Mouse (Mus musculus) cerebellum, postnatal 10 days (tissue): ENCODE results near the gene Anks1.

Experiments used
- DNase-seq, 2 experiments: peaks; one replicate each; pipeline ENCODE4 v3.0.0; 2021; ENCODE audit warnings: mixed read lengths in 2 of 2

Anks1 gene

DNA sequence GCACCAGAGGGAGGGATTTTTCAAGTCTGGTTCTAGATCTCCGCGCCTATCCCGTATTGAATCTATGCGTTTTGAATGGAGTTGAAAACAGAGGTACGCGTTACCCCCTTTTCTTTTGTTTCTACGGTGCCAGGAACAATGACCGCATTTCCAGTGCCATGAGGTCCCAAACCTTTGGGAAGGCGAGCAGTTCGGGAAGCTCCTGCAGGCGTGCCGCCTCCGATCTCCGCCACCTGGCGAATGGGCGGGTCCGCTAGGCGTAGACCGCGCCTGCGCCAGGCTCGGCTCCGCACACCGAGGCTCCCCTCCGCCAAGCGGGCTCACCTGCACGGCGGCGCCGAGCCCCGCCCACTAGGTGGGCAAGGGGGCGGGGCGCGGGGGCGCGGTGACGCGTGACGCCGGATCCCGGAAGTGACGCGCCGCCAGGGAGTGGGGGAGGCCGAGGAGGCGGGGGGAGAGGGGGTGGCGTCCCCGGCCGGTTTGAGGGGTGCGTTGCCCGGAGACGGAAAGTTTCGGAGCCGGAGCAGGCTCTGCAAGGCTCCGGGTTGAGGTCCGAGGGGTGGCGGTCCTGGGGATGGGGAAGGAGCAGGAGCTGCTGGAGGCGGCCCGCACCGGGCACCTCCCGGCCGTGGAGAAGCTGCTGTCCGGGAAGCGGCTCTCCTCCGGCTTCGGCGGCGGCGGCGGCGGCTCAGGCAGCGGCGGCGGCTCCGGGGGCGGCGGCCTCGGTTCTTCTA, at the start of gene Anks1:
TSS of gene Anks1 (plus strand) at position 419 of the 734 bp plus-strand sequence.
- DNase-seq: peak; percentile 96 to 97

DNA sequence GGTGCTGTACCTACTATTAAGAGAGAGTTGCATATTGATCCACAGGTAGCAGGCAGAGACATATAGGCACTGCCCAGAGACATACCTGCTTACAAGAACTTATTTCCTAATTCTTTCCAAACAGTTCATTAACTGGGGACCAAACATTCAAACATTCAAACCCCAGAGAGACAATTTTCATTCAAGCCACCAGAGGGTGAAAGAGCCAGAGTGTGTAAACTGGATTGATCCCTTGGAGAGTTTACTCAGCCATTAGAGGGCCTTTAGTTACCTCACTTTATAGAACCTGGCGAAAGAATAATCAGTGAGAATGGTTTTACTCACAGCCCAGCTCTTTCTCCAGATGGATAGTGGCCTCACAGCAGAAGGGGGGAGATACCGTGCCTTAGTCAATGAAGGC, 43.6 kb upstream of the Anks1 start:
- no peak for DNase-seq

DNA sequence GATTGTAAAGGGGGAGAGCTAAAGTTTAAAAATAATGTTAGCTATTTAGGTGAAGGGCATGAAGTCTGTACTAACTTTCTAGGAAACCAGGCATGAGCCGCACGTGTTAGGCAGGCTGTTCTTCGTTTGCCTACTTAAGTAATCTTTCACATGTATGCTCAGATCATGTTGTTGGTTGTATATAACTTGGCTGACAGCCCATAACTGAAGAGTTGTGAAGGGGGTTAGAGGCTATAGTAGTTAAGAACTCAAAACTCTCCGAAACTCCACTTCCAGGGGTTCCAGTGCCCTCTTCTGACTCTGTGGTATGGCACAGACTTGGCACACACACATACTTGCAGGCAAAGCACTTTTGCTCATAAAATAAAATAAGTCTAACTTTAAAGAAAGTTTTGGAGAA, 42.4 kb upstream of the Anks1 start:
- no peak for DNase-seq

DNA sequence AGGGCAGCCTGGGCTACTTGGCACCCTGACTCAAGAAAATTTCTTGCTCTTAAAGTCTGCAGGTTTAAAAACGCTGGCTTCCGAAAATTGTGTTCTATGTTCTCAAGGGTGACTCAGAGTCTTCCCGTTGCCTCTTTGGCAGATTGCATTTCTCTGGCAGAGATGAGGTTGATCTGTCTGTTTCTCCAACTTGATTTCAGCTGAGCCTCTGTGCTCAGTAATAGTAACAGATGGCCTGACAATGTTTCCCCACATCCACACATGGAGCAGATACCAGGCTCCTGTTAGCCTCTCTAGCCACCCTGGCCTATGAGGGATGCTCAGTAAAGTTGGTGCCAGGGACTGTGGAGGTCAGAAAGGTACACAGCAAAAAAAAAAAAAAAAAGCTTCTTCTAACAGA, 37.3 kb upstream of the Anks1 start:
- DNase-seq: peak; percentile 63 to 65

DNA sequence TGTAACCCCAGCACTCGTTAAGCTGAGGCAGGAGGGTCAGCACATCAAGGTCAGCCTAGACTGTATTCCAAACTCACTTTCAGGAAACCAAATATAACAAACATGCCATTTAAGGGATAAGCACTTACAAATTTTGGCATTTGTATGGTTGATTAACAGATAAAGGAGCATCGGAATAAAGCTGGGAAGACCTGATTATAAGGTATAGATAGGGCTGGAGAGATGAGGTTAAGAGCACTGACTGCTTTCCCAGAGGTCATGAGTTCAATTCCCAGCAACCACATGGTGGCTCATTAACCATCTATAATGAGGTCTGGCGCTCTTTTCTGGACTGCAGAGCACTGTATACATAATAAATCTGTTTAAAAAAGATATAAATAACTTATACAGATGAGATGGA, 35.5 kb upstream of the Anks1 start:
- DNase-seq: no peak

DNA sequence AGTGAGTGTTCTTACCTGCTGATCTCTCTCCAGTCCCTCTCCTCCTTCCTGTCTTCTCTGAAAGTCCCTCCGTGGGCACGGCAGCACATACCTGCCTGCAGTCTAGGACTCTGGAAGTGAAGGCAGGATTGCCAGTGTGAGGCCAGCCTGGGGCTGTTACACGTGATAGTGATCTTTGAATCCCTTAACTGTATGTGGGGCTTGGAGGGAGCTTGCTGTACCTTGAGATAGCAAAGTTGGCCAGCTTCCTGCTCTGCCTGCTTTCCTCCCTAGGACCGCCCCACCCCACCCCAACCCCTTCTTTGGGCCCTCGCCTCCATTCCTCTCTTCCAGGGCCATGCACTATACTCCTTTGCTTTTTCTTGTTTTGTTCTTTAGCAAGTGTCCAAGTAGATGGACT, 34.6 kb upstream of the Anks1 start:
- DNase-seq: no peak

DNA sequence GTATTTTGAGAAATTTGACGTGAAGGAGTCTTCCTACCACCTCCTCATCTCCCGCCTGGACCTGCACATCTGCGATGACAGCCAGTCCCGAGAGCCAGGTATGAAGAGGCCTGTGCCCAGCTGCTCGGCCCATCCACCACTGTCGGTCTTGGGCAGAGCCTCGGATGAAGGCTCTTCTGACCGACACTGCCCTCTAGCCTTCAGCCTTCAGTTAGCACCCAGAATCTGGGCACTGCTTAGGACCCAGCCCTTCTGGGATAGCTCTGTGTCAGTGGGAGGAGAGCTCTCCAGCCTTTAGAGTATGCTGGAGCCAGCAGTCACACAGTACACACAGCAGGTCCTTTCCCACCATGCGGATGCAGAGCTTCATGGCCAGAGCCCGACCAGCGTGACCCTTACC, 27.6 kb upstream of the Anks1 start:
- peak; percentile 51 to 60 for DNase-seq

DNA sequence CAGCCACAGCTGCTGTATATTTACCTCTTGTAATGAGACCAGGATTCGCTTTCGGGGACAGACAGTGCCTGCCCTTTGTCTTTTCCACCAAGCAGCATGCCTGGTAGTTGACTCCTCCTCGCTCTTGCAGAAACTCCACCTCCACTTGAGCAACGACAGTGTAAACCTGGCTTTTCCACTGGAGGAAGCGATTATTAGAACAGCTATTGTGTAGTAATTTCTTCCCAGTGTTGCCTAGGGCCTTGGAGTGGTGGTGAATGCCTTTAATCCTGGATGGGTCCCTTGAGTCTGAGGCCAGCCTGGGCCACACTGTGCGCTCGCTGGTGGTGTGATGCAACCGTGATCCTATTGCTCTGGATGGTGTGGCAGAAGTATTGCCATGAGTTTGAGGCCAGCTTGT, 26.0 kb upstream of the Anks1 start:
- no peak for DNase-seq

DNA sequence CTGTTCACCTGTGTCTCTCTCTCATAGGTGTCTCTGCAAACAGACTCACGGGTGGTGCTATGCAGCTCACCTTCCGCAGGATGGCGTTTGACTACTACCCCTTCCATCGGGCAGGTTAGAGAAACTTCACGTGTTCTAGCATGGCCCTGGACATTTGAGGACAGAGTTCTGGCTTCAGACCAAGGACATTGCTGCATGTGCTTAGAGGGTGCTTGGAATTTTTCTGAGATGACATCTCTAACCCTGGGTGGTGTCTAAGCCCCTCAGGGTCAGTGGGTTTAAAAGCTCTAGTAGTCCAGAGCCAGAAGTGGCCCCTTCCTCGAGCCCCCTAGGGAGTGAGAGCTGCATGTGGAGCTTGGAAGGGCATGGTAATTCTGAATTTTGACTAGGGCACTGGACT, 25.1 kb upstream of the Anks1 start:
- DNase-seq: no peak

DNA sequence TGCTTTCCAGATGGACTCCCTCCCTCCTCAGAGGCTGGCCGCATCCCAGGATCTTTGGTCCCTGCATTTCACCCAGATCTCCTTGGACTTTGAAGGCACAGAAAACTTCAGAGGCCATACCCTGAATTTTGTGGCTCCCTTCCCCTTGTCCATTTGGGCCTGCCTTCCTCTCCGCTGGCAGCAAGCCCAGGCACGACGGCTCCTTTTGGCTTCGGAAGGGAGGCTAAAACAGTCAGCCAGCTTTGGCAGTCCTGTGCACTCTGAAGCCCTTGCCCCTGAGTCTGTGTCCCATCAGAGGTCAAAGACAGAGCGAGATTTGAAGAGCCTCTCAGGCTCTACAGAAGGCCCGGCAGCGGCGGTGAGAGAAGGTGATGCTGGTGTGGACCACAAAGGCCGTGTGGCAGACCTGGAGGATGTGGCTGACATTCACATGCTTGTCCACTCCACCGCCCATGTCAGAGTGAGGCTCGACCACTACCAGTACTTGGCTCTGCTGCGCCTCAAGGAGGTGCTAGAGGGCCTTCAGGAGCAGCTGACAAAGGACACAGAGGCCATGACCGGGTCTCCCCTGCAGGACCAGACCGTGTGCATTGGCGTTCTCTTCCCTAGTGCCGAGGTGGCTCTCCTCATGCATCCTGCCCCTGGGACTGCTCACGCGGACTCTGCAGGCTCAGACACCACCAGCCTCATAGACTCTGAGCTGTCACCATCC, 22.5 kb upstream of the Anks1 start:
- peak; percentile 54 to 66 for DNase-seq

DNA sequence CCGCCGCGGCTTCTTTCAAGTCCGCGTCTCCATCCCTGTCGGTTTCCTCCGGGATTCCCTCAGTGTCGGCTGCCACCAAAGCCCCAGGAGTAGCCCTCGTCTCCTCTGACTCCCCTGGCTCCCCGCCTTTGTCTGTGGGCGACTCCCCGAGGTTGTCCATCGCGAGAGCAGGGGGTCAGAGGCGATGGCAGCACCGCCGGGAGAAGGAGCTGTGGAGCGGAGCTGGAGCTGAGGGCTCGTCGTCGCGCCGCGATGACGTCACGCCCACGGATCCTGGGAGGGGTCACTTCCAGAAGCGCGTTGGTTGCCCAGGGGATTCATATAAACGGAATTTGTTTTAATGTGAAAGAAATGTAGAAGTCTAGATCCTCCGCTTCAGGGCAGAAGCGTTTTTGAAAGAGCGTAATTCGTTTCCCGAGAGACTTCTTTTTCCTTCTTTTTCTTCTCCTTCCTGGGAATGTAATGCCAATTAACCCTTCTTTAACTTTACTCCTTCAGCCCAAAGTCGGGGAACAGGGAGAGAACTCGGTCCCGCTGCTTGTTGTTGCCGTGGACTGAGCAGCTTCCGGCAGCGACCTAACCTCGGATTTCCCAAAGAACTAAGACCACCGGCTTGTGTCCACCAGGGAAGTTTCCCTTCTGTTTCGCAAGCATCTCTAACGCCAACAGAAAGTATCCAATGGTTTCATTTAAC, 1.4 kb upstream of the Anks1 start:
- DNase-seq: peak; percentile 97

DNA sequence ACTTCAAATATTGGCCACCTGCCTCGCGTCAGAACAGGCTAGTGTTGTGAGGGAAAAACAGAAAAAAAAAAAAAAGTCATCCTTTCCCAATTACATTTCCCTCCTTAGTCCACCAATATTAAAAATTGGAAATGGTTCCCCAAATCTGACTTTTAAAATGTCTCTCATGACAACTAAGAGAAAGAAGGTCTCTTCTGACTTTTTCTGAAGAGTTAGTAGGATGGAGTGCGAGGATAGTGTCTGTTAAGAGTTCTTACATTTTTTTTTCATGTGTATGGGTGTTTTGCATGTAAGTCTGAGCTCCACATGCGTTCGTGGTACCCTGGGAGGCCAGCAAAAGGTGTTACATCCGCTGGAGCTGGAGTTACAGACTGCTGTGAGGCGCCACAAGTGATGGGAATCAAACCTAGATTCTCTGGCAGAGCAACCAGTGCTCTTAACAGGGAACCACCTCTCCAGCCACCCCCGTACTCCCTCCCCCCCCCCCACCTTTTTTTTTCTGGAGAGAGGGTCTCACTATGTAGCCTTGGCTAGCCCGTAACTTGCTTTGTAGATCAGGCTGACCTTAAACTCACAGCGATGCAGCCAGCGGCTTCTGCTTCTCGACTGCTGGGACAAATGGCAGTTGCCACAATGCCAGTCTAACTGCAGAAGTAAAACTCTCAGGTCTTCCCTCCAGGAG, 759 bp upstream of the Anks1 start:
- peak in 1 of 2 experiments; percentile 22 for DNase-seq

DNA sequence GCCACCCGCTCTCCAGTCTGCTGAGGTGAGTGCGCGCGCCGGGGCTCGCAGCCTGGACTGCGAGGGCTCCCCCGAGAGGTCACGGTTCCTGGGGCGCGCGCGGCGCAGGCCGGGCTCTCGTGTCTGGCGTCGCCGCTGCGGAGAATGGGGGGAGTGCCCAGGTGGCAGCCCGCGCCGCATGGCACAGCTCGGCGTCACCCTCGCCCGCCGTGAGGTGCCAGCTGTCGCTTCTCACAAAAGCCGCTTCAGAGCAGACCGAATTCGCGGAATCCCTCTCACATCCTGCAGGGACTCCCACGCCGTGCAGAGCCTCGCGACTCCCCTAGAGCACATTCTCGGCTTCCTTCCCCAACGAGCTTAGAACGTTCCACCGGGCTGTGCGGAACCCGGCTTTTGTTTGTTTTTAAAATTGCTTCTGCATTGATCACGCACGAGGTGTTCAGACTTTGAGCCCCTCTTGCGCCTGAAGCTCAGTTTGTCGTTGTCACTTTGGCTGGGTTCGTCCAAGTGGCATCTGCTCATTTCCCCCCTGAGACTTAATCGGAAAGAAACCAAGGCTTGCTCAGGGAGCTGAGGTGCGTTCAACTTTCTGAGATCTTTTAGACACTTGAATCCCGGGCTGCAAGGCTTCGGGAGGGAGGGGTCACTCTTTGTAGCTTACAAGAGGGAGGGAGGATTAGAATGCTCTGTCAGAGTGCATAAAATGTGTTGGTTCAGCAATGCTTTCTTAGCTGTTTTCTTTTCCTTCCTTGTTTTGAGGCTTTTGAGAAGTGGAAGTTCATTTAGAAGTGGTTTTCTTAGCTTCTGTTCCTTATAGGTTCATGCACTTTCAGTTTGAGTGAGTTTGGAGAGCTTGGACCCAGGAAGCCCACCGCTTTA, 755 bp downstream of the Anks1 start, which contains the start of gene Taf11:
TSS of gene Taf11 (minus strand) at position 223 of the 879 bp plus-strand sequence.
- DNase-seq: peak; percentile 84 to 88

DNA sequence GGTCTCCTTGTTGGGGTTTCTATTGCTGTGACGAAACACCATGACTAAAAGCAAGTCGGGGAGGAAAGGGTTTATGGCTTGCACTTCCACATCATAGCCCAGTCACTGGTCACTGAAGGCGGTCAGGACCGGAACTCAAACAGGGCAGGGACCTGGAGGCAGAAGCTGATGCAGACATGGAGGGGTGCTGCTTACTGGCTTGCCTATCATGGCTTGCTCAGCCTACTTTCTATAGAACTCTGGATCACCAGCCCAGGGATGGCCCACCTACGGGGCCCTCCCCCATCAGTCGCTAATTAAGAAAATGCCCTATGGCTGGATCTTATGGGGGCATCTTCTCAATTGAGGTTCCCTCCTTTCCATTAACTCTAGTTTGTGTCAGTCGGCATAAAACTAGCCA, 2.3 kb downstream of the Anks1 start:
- DNase-seq: no peak

DNA sequence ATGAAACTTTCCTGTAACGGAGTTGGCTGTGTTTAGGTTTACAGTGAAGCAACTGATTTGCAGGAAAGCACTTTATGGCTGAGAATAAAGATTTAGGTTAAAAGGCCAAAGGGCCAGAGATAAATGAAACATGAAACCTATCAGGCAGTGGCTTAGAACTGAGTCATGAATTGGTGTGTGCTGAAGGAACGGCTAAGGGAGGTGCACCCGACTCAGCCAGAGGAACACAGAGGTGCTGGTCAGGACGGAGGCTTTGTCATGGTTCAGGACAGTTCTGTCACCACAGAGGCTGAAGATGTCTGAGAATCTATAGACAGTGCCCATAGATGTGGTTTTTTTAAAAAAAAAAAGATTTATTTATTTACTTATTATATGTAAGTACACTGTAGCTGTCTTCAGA, 5.6 kb downstream of the Anks1 start:
- DNase-seq: no peak

DNA sequence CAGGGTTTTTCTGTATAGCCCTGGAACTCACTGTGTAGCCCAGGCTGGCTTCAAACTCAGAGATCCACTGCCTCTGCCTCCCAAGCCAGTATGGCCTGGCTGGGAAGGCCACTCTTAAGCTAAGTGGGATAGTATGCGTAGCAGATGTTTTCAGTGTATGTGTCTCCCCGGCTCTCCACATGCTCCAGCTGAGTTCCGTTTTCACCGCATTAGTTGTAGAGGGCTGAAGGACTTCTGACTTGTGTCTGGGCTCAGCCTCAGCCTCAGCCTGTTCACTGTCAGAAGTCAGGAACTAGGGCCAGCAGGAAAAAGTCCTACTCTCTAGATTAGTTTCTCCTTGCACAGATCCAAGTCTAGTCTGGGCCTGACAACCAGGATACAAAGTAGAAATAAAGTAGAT, 7.3 kb downstream of the Anks1 start:
- DNase-seq: no peak

DNA sequence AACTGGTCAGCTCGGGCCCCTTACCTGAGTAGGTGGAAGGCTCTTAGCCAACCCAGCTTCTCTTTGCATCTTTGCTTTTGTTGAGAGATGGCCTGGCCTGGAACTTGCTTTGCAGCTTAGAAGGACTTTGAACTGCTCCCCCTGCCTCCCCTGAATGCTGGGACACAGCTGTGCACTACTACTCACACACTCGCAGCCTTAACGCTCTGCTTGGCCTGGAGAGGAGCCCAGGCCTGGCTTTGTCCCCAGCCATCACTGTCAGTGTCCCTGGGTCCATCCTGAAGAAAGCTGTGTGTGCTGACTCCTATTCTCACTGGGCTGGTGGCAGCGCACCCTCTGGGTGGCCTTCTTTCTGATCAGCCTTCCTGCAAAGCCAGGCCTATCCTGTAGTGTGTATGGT, 11.6 kb downstream of the Anks1 start:
- peak; percentile 44 to 66 for DNase-seq

DNA sequence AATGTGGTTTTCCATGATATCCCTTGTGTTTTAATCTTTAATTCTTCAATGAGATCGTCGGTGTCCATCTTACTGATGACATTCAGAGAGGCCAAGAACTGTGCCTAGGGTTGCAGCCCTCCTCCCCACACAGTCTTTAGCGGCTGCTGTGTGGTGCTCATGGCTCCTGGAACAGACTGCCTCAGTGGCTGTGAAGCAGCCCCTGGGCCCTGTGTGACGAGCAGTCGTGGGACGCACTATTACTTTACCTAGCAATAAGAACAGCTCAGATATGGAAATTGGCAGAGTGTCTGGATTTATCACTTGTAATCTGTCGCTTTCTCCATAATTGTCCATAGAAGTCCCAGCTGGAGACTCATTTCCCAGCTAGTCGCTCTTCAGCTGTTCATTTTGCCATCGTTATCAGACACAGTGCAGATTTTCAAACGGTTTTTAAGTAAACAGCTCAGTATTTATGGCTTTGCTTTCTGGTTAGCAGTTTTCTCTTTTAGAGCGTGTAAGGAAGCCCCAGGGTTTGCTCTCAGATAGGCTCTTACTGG, 13.1 kb downstream of the Anks1 start:
- no peak for DNase-seq

DNA sequence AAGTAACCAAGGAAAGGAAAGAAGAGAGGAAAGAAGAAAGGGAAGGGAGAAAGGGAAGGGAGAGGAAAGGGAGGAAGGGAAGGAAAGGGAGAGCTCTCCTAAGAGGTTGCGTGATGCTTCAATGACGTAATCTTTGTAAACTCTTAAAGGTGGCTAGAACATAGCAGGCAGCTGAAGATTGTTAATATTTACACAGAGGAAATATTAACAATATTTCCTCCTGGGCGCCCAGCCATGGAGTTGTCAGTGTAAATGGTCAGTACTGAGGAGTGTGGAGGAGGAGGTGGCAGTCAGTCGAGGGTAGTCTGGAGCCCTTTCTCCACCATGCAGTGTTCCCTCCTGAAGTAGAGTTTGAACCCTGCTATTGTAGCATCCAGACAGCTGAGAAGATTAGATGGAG, 15.9 kb downstream of the Anks1 start:
- DNase-seq: no peak

DNA sequence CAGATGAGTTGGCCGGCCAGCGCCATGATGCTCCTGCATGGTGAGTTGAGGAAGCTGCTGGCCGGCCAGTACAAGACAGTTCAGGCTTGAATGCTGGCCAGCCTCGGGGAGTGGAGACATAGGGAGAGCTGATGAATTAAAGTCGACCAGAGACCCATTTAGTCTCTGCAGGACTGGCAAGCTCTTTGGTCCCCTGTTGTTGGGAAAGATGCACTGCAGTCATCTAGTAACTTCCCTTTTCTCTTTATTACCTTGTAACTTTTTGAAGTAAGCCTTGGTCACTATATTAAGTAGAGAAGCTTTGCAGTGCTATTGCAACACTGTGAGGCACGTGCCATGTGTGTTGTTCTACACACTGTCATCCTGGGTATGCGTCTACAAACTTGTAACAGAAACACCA, 16.4 kb downstream of the Anks1 start:
- peak; percentile 35 to 50 for DNase-seq

DNA sequence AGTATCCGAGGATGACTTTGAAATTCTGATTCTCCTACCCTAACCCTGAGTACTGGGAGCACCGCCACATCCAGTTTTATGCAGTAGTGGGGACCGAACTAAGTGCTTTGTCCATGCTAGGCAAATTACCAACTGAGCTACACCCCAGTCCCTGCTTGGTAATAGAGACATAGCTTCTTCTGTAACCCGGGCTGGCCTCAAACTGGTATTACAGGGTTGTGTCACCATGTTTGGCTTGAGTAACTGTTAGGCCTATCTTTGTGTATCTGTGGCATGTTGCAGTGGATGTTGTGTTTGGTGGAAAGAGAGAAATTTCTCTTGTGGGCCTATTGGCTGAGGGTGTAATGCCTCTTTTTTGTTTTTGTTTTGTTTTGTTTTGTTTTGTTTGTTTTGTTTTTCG, 21.2 kb downstream of the Anks1 start:
- no peak for DNase-seq

DNA sequence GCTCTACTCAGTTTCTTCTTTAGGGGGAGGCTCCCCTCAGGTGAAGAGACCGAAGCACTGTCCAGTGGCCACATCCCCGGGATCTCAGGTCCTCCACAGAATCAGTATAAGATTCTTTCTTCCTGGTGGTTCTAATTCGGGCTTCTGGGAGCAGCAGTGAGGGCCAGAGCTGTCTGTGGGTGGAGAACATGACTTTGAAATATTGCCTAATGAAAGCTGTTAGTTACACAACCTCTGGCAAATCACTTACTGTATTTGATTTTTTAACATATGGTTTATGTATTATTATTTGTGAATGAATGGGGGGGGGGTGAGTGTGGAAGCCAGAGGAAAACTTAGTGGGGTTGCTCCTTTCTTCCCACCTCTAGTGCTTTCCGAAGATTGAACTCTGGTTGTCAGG, 22.7 kb downstream of the Anks1 start:
- no peak for DNase-seq
